Mouse (Mus musculus): ENCODE results near the gene Agr3. TPM values are rescaled to one million over a fixed set of nuclear protein-coding genes. Genes with fewer than 3 reads are reported as not detected.

The Agr3 gene
- polyA plus RNA-seq (2014; fragmentation: Illumina TruSeq; extraction: RNeasy Lipid Tissue Mini Kit (QIAGEN cat#74804); ENCODE audit: low read depth, low replicate concordance) = not detected

GRCm38 (mm10) chr12:35925402-35925801 lies at the start of gene Agr3:
Gene Agr3, plus strand, starts transcription at chr12:35925620.

GRCm38 (mm10) chr12:35992711-35993110 lies 67.3 kb downstream of the Agr3 start, which contains the start of gene Agr2:
Gene Agr2, plus strand, starts transcription at chr12:35992907.

Other genes with a start within 250 kb of the Agr3 start
- not detected for gene Agr2, start 67.3 kb downstream of the Agr3 start, polyA plus RNA-seq (2014; fragmentation: Illumina TruSeq; extraction: RNeasy Lipid Tissue Mini Kit (QIAGEN cat#74804); ENCODE audit: low read depth, low replicate concordance)
- gene Tspan13, start 116.9 kb downstream of the Agr3 start, polyA plus RNA-seq (2014; fragmentation: Illumina TruSeq; extraction: RNeasy Lipid Tissue Mini Kit (QIAGEN cat#74804); ENCODE audit: low read depth, low replicate concordance) = 1.7 TPM
- 9.6 TPM for gene Ankmy2, start 231.5 kb downstream of the Agr3 start, polyA plus RNA-seq (2014; fragmentation: Illumina TruSeq; extraction: RNeasy Lipid Tissue Mini Kit (QIAGEN cat#74804); ENCODE audit: low read depth, low replicate concordance)
- gene Bzw2, start 232.5 kb downstream of the Agr3 start, polyA plus RNA-seq (2014; fragmentation: Illumina TruSeq; extraction: RNeasy Lipid Tissue Mini Kit (QIAGEN cat#74804); ENCODE audit: low read depth, low replicate concordance) = 7.5 TPM